Mouse (Mus musculus) liver, postnatal 0 days (tissue): ENCODE measurements around the gene Camta1. TPM values are rescaled to one million over a fixed set of nuclear protein-coding genes. Genes with fewer than 3 reads are reported as not detected.

Experiments
- ATAC-seq: fragments of 200-750 bp; cut with Nextera tagmentation; 2 replicates; pipeline ENCODE4 v1.8.0; 2017; ENCODE audit warnings: mild to moderate bottlenecking, moderate library complexity
- DNase-seq: peaks from one replicate; pipeline ENCODE4 v3.0.0-alpha.2; 2016
- H3K27ac ChIP-seq: fragments of 300-500 bp; sonication (generic); 2 replicates; pipeline ENCODE4 v1.5.1; 2014; ENCODE audit warnings: antibody characterized with exemption, moderate library complexity, mild to moderate bottlenecking, low read depth
- H3K27me3 ChIP-seq: fragments of 300-500 bp; sonication (generic); 2 replicates; pipeline ENCODE4 v1.6.1; 2014; ENCODE audit warnings: low read length, control low read depth, mixed read lengths; ENCODE audit not compliant: insufficient read depth
- H3K36me3 ChIP-seq: fragments of 300-500 bp; sonication (generic); replicated peaks from 2 replicates; pipeline ENCODE4 v1.6.1; 2014; ENCODE audit warnings: mild to moderate bottlenecking, control low read depth, low read length, moderate library complexity, mixed read lengths; ENCODE audit not compliant: insufficient read depth
- H3K4me1 ChIP-seq: fragments of 300-500 bp; sonication (generic); 2 replicates; pipeline ENCODE4 v1.6.1; 2014; ENCODE audit warnings: antibody characterized with exemption, mild to moderate bottlenecking, control low read depth; ENCODE audit not compliant: insufficient read depth
- H3K4me2 ChIP-seq: fragments of 300-500 bp; sonication (generic); 2 replicates; pipeline ENCODE4 v1.6.1; 2014; ENCODE audit warnings: low read depth, mild to moderate bottlenecking, low read length, moderate library complexity, mixed read lengths
- H3K4me3 ChIP-seq: fragments of 300-500 bp; sonication (generic); 2 replicates; pipeline ENCODE4 v1.5.1; 2014; ENCODE audit warnings: low read depth, low read length
- H3K9ac ChIP-seq: fragments of 300-500 bp; sonication (generic); replicated peaks from 2 replicates; pipeline ENCODE4 v1.6.1; 2014; ENCODE audit warnings: mild to moderate bottlenecking, moderate library complexity
- H3K9me3 ChIP-seq: fragments of 300-500 bp; sonication (generic); 2 replicates; pipeline ENCODE4 v1.6.1; 2016; ENCODE audit warnings: mild to moderate bottlenecking, control low read depth, low read length, mixed read lengths
- CTCF ChIP-seq: sonication (generic); IDR thresholded peaks from 2 replicates; pipeline ENCODE4 v1.5.1; 2016; ENCODE audit warnings: antibody characterized with exemption, low read depth
- EP300 ChIP-seq: IDR thresholded peaks from 2 replicates; pipeline ENCODE4 v1.6.1; 2016; ENCODE audit warnings: antibody characterized with exemption, low read depth, mild to moderate bottlenecking
- WGBS: fragments of 180-500 bp; shearing (Covaris S2); extraction: QIAGEN DNeasy Blood & Tissue Kit; methylation state at CpG from one replicate; pipeline ENCODE4 v1.1.7; 2014; ENCODE audit not compliant: insufficient replicate concordance; 5-methylcytosine and 5-hydroxymethylcytosine counted together
- polyA plus RNA-seq: library from polyadenylated mRNA; unstranded; fragments of >200 nt; fragmentation: Nextera tagmentation; extraction: Ambion mirVana; gene quantifications from 2 replicates; pipeline ENCODE4 v1.2.1, GENCODE M21; 2015

Gene Camta1
- polyA plus RNA-seq, 1 experiment from 2014 or later: 48.3 TPM

- no peaks in the 10 kb centered on the region for H3K4me1 ChIP-seq
- DNase-seq: no peak
- no peaks in the 10 kb centered on the region for H3K9me3 ChIP-seq
- H3K9ac ChIP-seq: no peak overlapping the region
- no peak for ATAC-seq
- no peak overlapping the region for H3K4me2 ChIP-seq
- no peaks in the 10 kb centered on the region for H3K36me3 ChIP-seq
- no peak for TF ChIP-seq CTCF
- no peak for TF ChIP-seq EP300
- WGBS: 69% methylated on average over 3 of the region's 3 CpGs
- no peak overlapping the region for H3K4me3 ChIP-seq
- H3K27ac ChIP-seq: no peak overlapping the region
- no peaks in the 10 kb centered on the region for H3K27me3 ChIP-seq
These were observed 407.1 kb downstream of the Camta1 start for GRCm38 (mm10) chr4:151454611-151455010.

DNA sequence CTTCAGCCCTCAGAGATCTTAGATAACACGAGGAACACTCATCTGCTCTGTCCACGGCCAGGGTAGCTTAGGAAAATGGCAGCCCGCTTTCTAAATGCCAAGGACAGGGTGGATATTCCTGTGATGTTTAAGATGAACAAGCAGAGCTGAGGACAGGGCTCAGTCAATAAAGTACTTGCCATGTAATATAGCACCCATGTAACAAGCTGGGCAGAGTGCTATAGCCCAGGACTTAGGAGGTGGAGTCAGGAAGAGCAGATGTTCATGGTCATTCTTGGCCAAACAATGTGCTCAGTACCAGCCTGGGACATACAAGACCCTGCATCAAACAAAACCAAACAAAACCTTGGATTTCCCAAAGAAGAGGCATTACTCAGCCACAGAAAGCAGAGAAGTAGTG, 407.6 kb downstream of the Camta1 start:
- no peak overlapping the region for H3K4me2 ChIP-seq
- no peaks in the 10 kb centered on the region for H3K4me1 ChIP-seq
- TF ChIP-seq EP300: no peak
- no peak for TF ChIP-seq CTCF
- DNase-seq (no peak), ATAC-seq (no peak)
- no peaks in the 10 kb centered on the region for H3K9me3 ChIP-seq
- WGBS: 71% methylated on average over 3 of the region's 3 CpGs
- no peaks in the 10 kb centered on the region for H3K27me3 ChIP-seq
- H3K9ac ChIP-seq: no peak overlapping the region
- no peak overlapping the region for H3K4me3 ChIP-seq
- H3K36me3 ChIP-seq: no peaks in the 10 kb centered on the region
- H3K27ac ChIP-seq: no peak overlapping the region

DNA sequence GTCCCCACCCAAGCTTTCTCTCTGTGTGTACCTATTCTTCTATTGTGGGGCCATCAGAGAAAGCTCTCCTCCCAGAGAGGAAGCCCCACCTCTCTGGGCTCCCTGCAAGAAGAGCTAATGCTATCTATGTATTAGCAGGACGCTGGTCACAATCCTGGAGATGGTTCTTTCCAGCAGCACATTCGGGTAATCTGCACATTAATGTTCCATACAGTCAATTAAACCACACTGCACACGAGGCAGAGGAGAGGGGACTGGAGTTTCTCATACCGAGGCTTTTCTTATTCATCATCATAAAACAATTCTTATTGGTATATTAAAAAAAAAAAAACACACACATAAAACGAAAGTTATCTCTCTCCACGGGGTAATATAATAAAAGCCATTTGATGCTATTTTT, 409.8 kb downstream of the Camta1 start:
- Histone ChIP-seq H3K4me1 (no peaks in the 10 kb centered on the region), H3K4me3 (no peak overlapping the region), H3K36me3 (no peaks in the 10 kb centered on the region), H3K27me3 (no peaks in the 10 kb centered on the region), H3K4me2 (no peak overlapping the region), H3K9ac (no peak overlapping the region), H3K27ac (no peak overlapping the region), H3K9me3 (no peaks in the 10 kb centered on the region)
- ATAC-seq (no peak), DNase-seq (no peak)
- 67% methylated on average over 6 of the region's 6 CpGs for WGBS
- no peak for TF ChIP-seq EP300

- Histone ChIP-seq H3K4me1 (no peaks in the 10 kb centered on the region), H3K4me3 (no peak overlapping the region), H3K36me3 (no peaks in the 10 kb centered on the region), H3K9me3 (no peaks in the 10 kb centered on the region), H3K4me2 (no peak overlapping the region), H3K9ac (no peak overlapping the region), H3K27me3 (no peaks in the 10 kb centered on the region), H3K27ac (no peak overlapping the region)
- no peak for DNase-seq
- TF ChIP-seq CTCF: no peak
- no peak for TF ChIP-seq EP300
- 40% methylated on average over 8 of the region's 8 CpGs for WGBS
- no peak for ATAC-seq
These were observed 411.7 kb downstream of the Camta1 start for GRCm38 (mm10) chr4:151449981-151450380.

GRCm38 (mm10) chr4:151448341-151448740, 413.3 kb downstream of the Camta1 start:
- no peak for ATAC-seq
- TF ChIP-seq EP300 (no peak), CTCF (no peak)
- no peak for DNase-seq
- 92% methylated on average over 2 of the region's 2 CpGs for WGBS
- Histone ChIP-seq H3K4me1 (no peaks in the 10 kb centered on the region), H3K27ac (no peak overlapping the region), H3K36me3 (no peaks in the 10 kb centered on the region), H3K9me3 (no peaks in the 10 kb centered on the region), H3K27me3 (no peaks in the 10 kb centered on the region), H3K4me3 (no peak overlapping the region), H3K9ac (no peak overlapping the region), H3K4me2 (no peak overlapping the region)

DNA sequence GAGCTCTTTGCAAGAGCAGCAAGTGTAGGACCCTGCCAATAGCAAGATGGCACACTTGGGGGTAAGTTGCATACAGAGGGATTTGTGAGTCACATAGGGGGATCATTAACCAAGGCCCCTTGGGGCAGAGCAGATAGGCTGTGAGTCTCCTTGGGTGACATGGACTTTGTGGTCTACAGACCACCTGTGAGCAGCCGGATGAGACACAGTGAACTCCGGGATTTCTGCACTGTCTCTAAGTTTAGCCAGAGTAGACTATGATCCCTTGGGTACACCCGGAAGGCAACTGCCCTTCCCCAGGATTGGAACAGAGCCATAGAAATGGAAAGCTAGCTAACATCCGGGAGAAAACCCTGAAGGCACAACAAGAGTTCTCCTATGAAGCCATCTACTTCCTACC, 417.0 kb downstream of the Camta1 start:
- no peaks in the 10 kb centered on the region for H3K27me3 ChIP-seq
- H3K9me3 ChIP-seq: 0 out of 2 replicates have a peak, but pooled peaks cover 2% of the 10 kb centered on the region
- TF ChIP-seq EP300 (no peak), CTCF (no peak)
- WGBS: 74% methylated on average over 4 of the region's 4 CpGs
- H3K36me3 ChIP-seq: no peaks in the 10 kb centered on the region
- no peak overlapping the region for H3K4me2 ChIP-seq
- no peak overlapping the region for H3K4me3 ChIP-seq
- H3K9ac ChIP-seq: no peak overlapping the region
- H3K4me1 ChIP-seq: no peaks in the 10 kb centered on the region
- no peak overlapping the region for H3K27ac ChIP-seq
- DNase-seq: no peak
- ATAC-seq: no peak

DNA sequence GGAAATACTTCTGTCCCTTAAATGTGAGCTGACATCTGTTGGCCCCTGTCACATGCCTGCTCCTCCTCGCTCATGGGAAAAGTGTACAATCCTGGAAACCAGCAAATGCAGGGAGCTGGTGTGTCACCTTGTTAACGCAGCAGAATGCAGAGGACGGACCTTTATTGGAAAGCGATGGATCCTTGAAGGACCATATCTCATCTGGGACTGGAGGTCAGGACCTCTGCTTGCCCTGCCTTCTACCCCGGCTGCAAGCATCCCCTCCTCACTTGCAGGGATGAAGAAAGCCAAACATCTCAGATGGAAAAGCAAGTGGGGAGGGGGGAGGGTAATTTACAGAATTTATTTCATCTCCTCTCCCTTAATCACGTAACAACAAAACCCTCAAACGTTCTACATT, 423.1 kb downstream of the Camta1 start:
- Histone ChIP-seq H3K4me2 (no peak overlapping the region), H3K4me1 (no peaks in the 10 kb centered on the region), H3K27me3 (no peaks in the 10 kb centered on the region), H3K36me3 (no peaks in the 10 kb centered on the region), H3K9ac (no peak overlapping the region), H3K9me3 (0 out of 2 replicates have a peak, but pooled peaks cover 2% of the 10 kb centered on the region), H3K4me3 (no peak overlapping the region), H3K27ac (no peak overlapping the region)
- ATAC-seq (no peak), DNase-seq (no peak)
- TF ChIP-seq CTCF: no peak
- 60% methylated on average over 7 of the region's 7 CpGs for WGBS
